Mouse (Mus musculus) heart, postnatal 10 days (tissue): ENCODE measurements around the gene 1700086D15Rik. TPM values are rescaled to one million over a fixed set of nuclear protein-coding genes. Genes with fewer than 3 reads are reported as not detected.

Experiments
- DNase-seq, 2 experiments: peaks; one replicate each; pipeline ENCODE4 v3.0.0; 2021
- intact Hi-C: fragments of 180-260 bp; cut with DNase I; formaldehyde crosslinking; loops from one replicate; pipeline ENCODE4 v1.15.1; 2025
- total RNA-seq, 2 experiments: library from RNA; stranded (reverse); gene quantifications; 2 replicates each; pipeline ENCODE4 v1.2.3; 2021

1700086D15Rik gene
- total RNA-seq: under 1 TPM; 0.32 to 0.41 TPM

GRCm38 (mm10) chr11:65159791-65160190 is at the start of gene 1700086D15Rik:
Gene 1700086D15Rik, minus strand, starts transcription at chr11:65159891.
- intact Hi-C loops: loop anchor here (5.0 kb wide), 1 partner anchor 72 kb away; no protein-coding TSS in a partner anchor
- DNase-seq: no peak

- intact Hi-C loops: loop anchor here (5.0 kb wide), 3 partner anchors 93 to 458 kb away; no protein-coding TSS in a partner anchor
- peak; percentile 87 to 93 for DNase-seq
Measured at GRCm38 (mm10) chr11:65209441-65209840, 49.8 kb upstream of the 1700086D15Rik start.

- intact Hi-C loops: loop anchor here (2.0 to 5.0 kb wide), 4 partner anchors 63 to 462 kb away; partner anchors contain the start of gene Myocd
Measured at GRCm38 (mm10) chr11:65205306-65205705, 45.6 kb upstream of the 1700086D15Rik start.

GRCm38 (mm10) chr11:65204651-65205050 is 45.0 kb upstream of the 1700086D15Rik start:
- intact Hi-C loops: loop anchor here (2.0 to 5.0 kb wide), 4 partner anchors 64 to 463 kb away; partner anchors contain the start of gene Myocd

More at GRCm38 (mm10) chr11:65205306-65205705, 45.6 kb upstream of the 1700086D15Rik start:
- peak; percentile 82 to 86 for DNase-seq

GRCm38 (mm10) chr11:65203020-65203419 is 43.3 kb upstream of the 1700086D15Rik start:
- intact Hi-C loops: no loop called here
- no peak for DNase-seq

More at GRCm38 (mm10) chr11:65204651-65205050, 45.0 kb upstream of the 1700086D15Rik start:
- DNase-seq: peak; percentile 19 to 27

GRCm38 (mm10) chr11:65202236-65202635 is 42.5 kb upstream of the 1700086D15Rik start:
- intact Hi-C loops: no loop called here

GRCm38 (mm10) chr11:65198026-65198425 is 38.3 kb upstream of the 1700086D15Rik start:
- no peak for DNase-seq
- intact Hi-C loops: loop anchor here (5.0 kb wide), 1 partner anchor 434 kb away; no protein-coding TSS in a partner anchor

More at GRCm38 (mm10) chr11:65202236-65202635, 42.5 kb upstream of the 1700086D15Rik start:
- no peak for DNase-seq

- intact Hi-C loops: loop anchor here (1.0 to 5.0 kb wide), 2 partner anchors 435 to 481 kb away; no protein-coding TSS in a partner anchor
- peak; percentile 79 to 88 for DNase-seq
Measured at GRCm38 (mm10) chr11:65197280-65197679, 37.6 kb upstream of the 1700086D15Rik start.

- intact Hi-C loops: no loop called here
Measured at GRCm38 (mm10) chr11:65186974-65187373, 27.3 kb upstream of the 1700086D15Rik start.

GRCm38 (mm10) chr11:65185114-65185513 is 25.4 kb upstream of the 1700086D15Rik start:
- intact Hi-C loops: no loop called here
- no peak for DNase-seq

More at GRCm38 (mm10) chr11:65186974-65187373, 27.3 kb upstream of the 1700086D15Rik start:
- no peak for DNase-seq

- intact Hi-C loops: no loop called here
- DNase-seq: no peak
Measured at GRCm38 (mm10) chr11:65170121-65170750, 10.5 kb upstream of the 1700086D15Rik start.

GRCm38 (mm10) chr11:65162767-65163120 is 3.1 kb upstream of the 1700086D15Rik start, which contains the start of gene Arhgap44:
Gene Arhgap44, minus strand, starts transcription at chr11:65162961.
- peak; percentile 77 to 83 for DNase-seq
- intact Hi-C loops: loop anchor here (5.0 kb wide), 1 partner anchor 75 kb away; no protein-coding TSS in a partner anchor

- DNase-seq: peak in 1 of 2 experiments; percentile 29
- intact Hi-C loops: loop anchor here (5.0 kb wide), 1 partner anchor 75 kb away; no protein-coding TSS in a partner anchor
Measured at GRCm38 (mm10) chr11:65161881-65162766, 2.4 kb upstream of the 1700086D15Rik start.

- no peak for DNase-seq
- intact Hi-C loops: loop anchor here (5.0 kb wide), 1 partner anchor 74 kb away; no protein-coding TSS in a partner anchor
Measured at GRCm38 (mm10) chr11:65160991-65161880, 1.5 kb upstream of the 1700086D15Rik start.

GRCm38 (mm10) chr11:65158658-65158990 is 1.1 kb downstream of the 1700086D15Rik start:
- intact Hi-C loops: no loop called here

GRCm38 (mm10) chr11:65157966-65158657 is 1.6 kb downstream of the 1700086D15Rik start:
- no peak for DNase-seq
- intact Hi-C loops: no loop called here

More at GRCm38 (mm10) chr11:65158658-65158990, 1.1 kb downstream of the 1700086D15Rik start:
- DNase-seq: no peak

GRCm38 (mm10) chr11:65153006-65153405 is 6.7 kb downstream of the 1700086D15Rik start:
- intact Hi-C loops: no loop called here
- no peak for DNase-seq

GRCm38 (mm10) chr11:65148441-65148840 is 11.2 kb downstream of the 1700086D15Rik start:
- intact Hi-C loops: no loop called here
- no peak for DNase-seq

GRCm38 (mm10) chr11:65142838-65143417 is 16.8 kb downstream of the 1700086D15Rik start:
- intact Hi-C loops: no loop called here
- DNase-seq: no peak
